Mouse (Mus musculus): ENCODE measurements around the gene Il31. TPM values are rescaled to one million over a fixed set of nuclear protein-coding genes. Genes with fewer than 3 reads are reported as not detected.
A peak's percentile ranks its signal among the peaks of the same experiment; 100 is the strongest.

Il31 gene
- polyA plus RNA-seq, 1 experiment from 2014 or later: not detected

DNA sequence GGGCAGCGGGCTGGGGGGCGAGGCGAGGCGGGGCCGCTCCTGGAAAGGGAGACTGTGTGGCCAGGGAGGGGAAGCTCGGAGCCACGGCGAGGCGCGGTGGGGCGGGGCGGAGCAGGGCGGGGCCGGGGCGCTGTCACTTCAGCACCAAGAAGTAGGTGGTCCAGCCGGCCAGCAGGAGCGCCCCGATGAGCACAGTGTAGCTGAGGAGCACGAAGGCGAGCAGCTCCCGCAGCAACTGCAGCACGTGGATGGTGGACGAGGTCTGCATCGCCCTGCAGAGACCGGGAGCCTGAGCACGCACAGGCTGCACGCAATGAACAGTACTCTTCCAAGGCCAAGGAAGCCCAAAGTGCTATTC, 35.1 kb upstream of the Il31 start:
- H3K9me3 ChIP-seq (ENCODE audit: low read length): no peaks in the 10 kb centered on the region
- H3K27ac ChIP-seq (ENCODE audit: low read length): no peak overlapping the region
- peaks cover 9% of the 10 kb centered on the region; the same call in 1 of the 2 replicates for H3K4me1 ChIP-seq (ENCODE audit: insufficient read depth, low read depth, low read length)
- WGBS: 5% methylated on average over 26 of the region's 27 CpGs
- H3K9ac ChIP-seq (replicated peaks; ENCODE audit: low read depth): no peak overlapping the region
- H3K4me3 ChIP-seq (ENCODE audit: low read depth, low read length): peak overlapping the region; percentile 85
- no peaks in the 10 kb centered on the region for H3K36me3 ChIP-seq (ENCODE audit: insufficient read depth, low read length)
- peak overlapping the region; percentile 98 for H3K4me2 ChIP-seq (replicated peaks; ENCODE audit: low read depth, low read length)
- ATAC-seq: peak; percentile 95
- no peaks in the 10 kb centered on the region for H3K27me3 ChIP-seq (replicated peaks; ENCODE audit: insufficient read depth, low read length)
- peak; percentile 44 for TF ChIP-seq CTCF (IDR thresholded peaks at IDR 0.05)
- TF ChIP-seq EP300 (IDR thresholded peaks at IDR 0.05): no peak
- no peak for DNase-seq (ENCODE audit: low spot score)

DNA sequence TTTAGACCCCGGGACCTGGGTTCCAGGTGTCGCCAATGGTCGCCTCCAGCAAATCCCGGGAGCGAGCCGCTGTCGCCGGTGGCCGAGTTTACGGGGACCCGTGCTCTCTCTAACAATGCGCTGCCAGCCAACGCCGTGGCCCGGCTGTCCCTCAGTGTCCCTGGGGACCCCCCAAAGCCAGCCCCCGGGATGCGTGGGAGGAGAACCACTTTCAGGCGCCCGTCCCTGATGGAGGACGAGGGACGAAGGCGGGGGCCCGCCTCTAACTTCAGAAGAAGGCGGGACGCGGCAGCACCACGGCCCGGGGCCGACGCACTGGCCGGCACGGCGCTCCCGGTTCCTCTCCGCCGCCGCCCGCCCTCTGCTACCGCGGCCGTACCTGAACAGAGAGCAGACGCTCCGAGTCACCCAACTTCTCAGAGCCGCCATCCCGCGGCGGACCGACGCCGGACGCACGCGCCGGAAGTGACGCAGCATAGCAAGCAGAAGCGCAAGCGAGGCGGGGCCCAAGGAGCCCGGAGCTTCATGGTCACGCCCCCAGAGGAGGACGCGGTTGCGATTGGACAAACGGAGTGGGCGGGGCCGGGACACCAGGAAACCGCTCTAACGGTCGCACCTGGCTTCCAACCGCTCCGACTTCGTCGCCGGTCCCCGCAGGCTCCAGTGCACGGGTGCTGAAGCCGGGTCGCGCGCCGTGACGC, 34.6 kb upstream of the Il31 start, which contains the start of gene Diablo:
Gene Diablo, minus strand, starts transcription at position 485 of the 701 bp plus-strand sequence.
- WGBS: 1% methylated on average over 81 of the region's 82 CpGs
- H3K4me1 ChIP-seq (ENCODE audit: insufficient read depth, low read depth, low read length): peaks cover 9% of the 10 kb centered on the region; the same call in 1 of the 2 replicates
- H3K4me3 ChIP-seq (ENCODE audit: low read depth, low read length): peak within 1 kb of the TSS; percentile 85

DNA sequence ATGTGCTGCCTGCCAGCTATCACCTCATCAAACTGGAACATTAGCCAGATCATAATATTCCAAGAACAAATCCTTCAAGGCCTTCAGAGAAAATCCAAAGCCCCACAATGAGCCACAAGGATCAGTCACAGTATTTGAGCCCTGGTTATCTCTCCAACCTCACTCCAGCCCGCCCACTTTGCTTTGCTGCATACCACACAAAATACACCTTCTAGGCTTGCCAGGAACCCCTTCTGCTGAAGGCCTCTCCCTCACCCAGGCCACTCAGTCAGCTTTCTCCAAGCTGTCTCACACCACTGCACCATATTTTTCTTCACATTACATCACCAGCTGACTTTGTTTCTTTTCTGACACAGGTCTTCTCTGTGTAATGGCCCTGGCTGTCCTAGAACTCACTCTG, 32.9 kb upstream of the Il31 start:
- no peak overlapping the region for H3K4me3 ChIP-seq (ENCODE audit: low read depth, low read length)
- no peak overlapping the region for H3K9ac ChIP-seq (replicated peaks; ENCODE audit: low read depth)
- H3K4me2 ChIP-seq (replicated peaks; ENCODE audit: low read depth, low read length): no peak overlapping the region
- TF ChIP-seq EP300 (IDR thresholded peaks at IDR 0.05) (no peak), CTCF (IDR thresholded peaks at IDR 0.05) (no peak)
- H3K36me3 ChIP-seq (ENCODE audit: insufficient read depth, low read length): peaks cover 8% of the 10 kb centered on the region; the same call in 1 of the 2 replicates
- no peaks in the 10 kb centered on the region for H3K27me3 ChIP-seq (replicated peaks; ENCODE audit: insufficient read depth, low read length)
- no peak for ATAC-seq
- no peak for DNase-seq (ENCODE audit: low spot score)
- H3K9me3 ChIP-seq (ENCODE audit: low read length): no peaks in the 10 kb centered on the region
- peaks cover 9% of the 10 kb centered on the region; the same call in 1 of the 2 replicates for H3K4me1 ChIP-seq (ENCODE audit: insufficient read depth, low read depth, low read length)
- 71% methylated on average over 1 of the region's 1 CpGs for WGBS
- H3K27ac ChIP-seq (ENCODE audit: low read length): no peak overlapping the region

More for the DNA sequence above, 34.6 kb upstream of the Il31 start, which contains the start of gene Diablo:
- Histone ChIP-seq H3K27me3 (replicated peaks; ENCODE audit: insufficient read depth, low read length) (no peaks in the 10 kb centered on the region), H3K36me3 (ENCODE audit: insufficient read depth, low read length) (no peaks in the 10 kb centered on the region), H3K9me3 (ENCODE audit: low read length) (no peaks in the 10 kb centered on the region), H3K9ac (replicated peaks; ENCODE audit: low read depth) (peak within 1 kb of the TSS; percentile 74), H3K4me2 (replicated peaks; ENCODE audit: low read depth, low read length) (peak within 1 kb of the TSS; percentile 98), H3K27ac (ENCODE audit: low read length) (no peak within 1 kb of the TSS; the same call in 1 of the 2 replicates)
- TF ChIP-seq EP300 (IDR thresholded peaks at IDR 0.05): no peak
- TF ChIP-seq CTCF (IDR thresholded peaks at IDR 0.05): 0 out of 2 replicates have a peak, but pooled peaks have one; percentile 7
- ATAC-seq (peak; percentile 98), DNase-seq (ENCODE audit: low spot score) (peak; percentile 100)

DNA sequence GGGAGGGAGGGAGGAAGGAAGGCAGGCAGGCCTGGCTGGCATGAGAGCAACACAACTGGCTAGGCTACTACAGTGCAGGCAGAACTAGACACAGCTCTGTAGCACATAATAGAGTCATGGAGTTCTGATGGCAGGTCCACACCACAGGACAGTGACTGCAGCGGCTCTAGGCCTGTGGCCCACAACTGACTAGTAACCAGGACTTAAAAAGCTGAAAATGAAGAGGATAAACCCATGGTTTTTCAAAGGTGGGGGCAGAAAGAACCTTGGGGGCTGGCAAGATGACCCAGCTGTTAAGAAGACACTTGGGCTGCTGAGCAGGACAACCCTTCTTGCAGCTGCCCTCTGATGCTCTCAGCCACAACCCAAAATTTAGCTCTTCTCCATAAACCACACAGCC, 32.3 kb upstream of the Il31 start:
- Histone ChIP-seq H3K4me2 (replicated peaks; ENCODE audit: low read depth, low read length) (no peak overlapping the region), H3K9me3 (ENCODE audit: low read length) (no peaks in the 10 kb centered on the region), H3K36me3 (ENCODE audit: insufficient read depth, low read length) (peaks cover 14% of the 10 kb centered on the region; the same call in 1 of the 2 replicates), H3K4me3 (ENCODE audit: low read depth, low read length) (no peak overlapping the region), H3K27ac (ENCODE audit: low read length) (no peak overlapping the region), H3K27me3 (replicated peaks; ENCODE audit: insufficient read depth, low read length) (no peaks in the 10 kb centered on the region), H3K9ac (replicated peaks; ENCODE audit: low read depth) (no peak overlapping the region), H3K4me1 (ENCODE audit: insufficient read depth, low read depth, low read length) (peaks cover 9% of the 10 kb centered on the region; the same call in 1 of the 2 replicates)
- DNase-seq (ENCODE audit: low spot score) (no peak), ATAC-seq (no peak)
- no peak for TF ChIP-seq EP300 (IDR thresholded peaks at IDR 0.05)
- TF ChIP-seq CTCF (IDR thresholded peaks at IDR 0.05): no peak
- 95% methylated on average over 1 of the region's 1 CpGs for WGBS

DNA sequence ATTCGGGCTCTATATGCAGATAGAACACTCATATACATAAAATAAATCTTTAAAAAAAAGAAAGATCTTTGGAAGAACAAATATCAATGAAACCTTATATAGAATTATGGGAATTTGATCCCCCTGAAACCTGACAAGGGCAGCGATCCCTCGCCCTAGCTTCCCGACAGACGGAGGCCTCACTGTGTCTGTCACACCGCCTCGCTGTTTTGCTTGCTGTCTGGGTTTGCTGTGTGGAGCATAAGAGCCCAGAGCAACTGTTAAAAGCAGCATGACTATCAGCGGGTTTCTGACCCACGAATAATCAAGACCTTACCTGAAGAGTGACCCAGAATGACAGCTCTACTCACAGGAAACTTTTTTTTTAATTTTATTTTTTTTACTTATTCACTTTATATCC, 31.4 kb upstream of the Il31 start:
- Histone ChIP-seq H3K27me3 (replicated peaks; ENCODE audit: insufficient read depth, low read length) (no peaks in the 10 kb centered on the region), H3K27ac (ENCODE audit: low read length) (no peak overlapping the region), H3K9ac (replicated peaks; ENCODE audit: low read depth) (no peak overlapping the region), H3K4me2 (replicated peaks; ENCODE audit: low read depth, low read length) (no peak overlapping the region), H3K36me3 (ENCODE audit: insufficient read depth, low read length) (peaks cover 23% of the 10 kb centered on the region; the same call in 1 of the 2 replicates), H3K4me1 (ENCODE audit: insufficient read depth, low read depth, low read length) (peaks cover 9% of the 10 kb centered on the region; the same call in 1 of the 2 replicates), H3K9me3 (ENCODE audit: low read length) (no peaks in the 10 kb centered on the region), H3K4me3 (ENCODE audit: low read depth, low read length) (no peak overlapping the region)
- no peak for DNase-seq (ENCODE audit: low spot score)
- TF ChIP-seq EP300 (IDR thresholded peaks at IDR 0.05): no peak
- TF ChIP-seq CTCF (IDR thresholded peaks at IDR 0.05): no peak
- no peak for ATAC-seq
- 87% methylated on average over 9 of the region's 9 CpGs for WGBS

DNA sequence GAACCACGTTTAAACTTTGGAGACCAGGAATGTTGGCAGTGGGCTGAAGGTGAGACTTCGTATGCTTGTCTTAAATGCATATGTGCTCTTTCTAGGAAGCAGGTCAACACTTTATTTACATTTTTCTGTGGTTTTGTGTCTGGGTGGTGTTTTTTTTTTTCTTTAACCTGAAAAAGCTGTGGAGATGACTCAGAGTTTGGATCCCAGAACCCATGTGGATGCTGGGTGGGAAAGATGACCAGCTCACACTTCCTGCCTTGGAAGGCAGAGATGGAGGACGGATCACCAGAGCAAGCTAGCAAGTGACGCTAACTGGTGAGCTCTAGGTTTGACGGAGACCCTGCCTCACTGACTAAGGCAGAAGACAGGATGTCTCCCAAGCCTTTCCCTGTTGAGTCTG, 25.6 kb upstream of the Il31 start:
- H3K9ac ChIP-seq (replicated peaks; ENCODE audit: low read depth): no peak overlapping the region
- H3K4me1 ChIP-seq (ENCODE audit: insufficient read depth, low read depth, low read length): no peaks in the 10 kb centered on the region
- no peak for ATAC-seq
- no peak for DNase-seq (ENCODE audit: low spot score)
- no peaks in the 10 kb centered on the region for H3K27me3 ChIP-seq (replicated peaks; ENCODE audit: insufficient read depth, low read length)
- 84% methylated on average over 5 of the region's 5 CpGs for WGBS
- TF ChIP-seq CTCF (IDR thresholded peaks at IDR 0.05) (no peak), EP300 (IDR thresholded peaks at IDR 0.05) (no peak)
- H3K4me3 ChIP-seq (ENCODE audit: low read depth, low read length): no peak overlapping the region
- H3K4me2 ChIP-seq (replicated peaks; ENCODE audit: low read depth, low read length): no peak overlapping the region
- H3K9me3 ChIP-seq (ENCODE audit: low read length): no peaks in the 10 kb centered on the region
- peaks cover 26% of the 10 kb centered on the region; the same call in 1 of the 2 replicates for H3K36me3 ChIP-seq (ENCODE audit: insufficient read depth, low read length)
- H3K27ac ChIP-seq (ENCODE audit: low read length): no peak overlapping the region
